Mouse (Mus musculus): ENCODE measurements around the gene Zfp820.
"Not testable (repeated sequence)": the region's sequence is repeated elsewhere in the genome, so short reads cannot be mapped to it uniquely, and the experiment has no call there.

Zfp820 gene

DNA sequence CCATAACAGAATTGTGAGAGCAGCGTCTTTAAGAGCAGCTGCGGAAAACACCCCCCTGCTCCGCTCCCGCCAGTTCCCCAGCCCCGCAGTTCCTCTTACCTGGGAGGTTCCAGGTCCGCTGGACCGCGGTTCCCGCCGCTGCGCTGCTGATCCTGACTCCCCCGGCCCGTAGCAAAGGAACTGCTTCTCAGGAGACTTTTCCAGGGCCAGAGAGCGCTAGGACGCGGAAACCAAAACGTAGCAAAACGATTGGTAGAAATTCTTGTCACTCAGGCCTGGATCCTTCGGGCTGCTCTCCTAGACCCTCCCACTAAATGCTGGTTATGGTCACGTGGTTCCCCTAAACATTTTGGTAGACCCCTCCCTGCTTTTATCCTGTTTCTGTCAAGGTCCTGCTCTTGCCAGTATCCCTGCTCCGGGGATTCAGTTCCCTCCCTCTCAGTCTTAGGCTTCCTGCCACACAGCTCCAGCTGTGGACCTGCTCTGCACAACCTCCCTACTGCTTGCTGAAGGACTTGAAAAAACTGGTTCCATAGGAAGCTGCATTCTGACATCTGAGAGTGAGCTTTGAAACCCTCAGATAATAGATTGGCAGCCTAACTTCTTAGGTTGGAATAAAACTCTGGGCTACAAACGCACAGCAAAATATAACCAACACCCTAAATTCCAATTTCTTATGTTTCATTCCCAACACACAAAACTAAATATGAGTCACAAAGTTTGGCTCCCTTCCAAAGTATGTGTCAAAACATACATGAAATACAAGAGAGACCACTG lies at the start of gene Zfp820:
Gene Zfp820, minus strand, starts transcription at position 228 of the 777 bp plus-strand sequence.
- DNase-seq (ENCODE audit: low spot score) = peak; percentile 66

DNA sequence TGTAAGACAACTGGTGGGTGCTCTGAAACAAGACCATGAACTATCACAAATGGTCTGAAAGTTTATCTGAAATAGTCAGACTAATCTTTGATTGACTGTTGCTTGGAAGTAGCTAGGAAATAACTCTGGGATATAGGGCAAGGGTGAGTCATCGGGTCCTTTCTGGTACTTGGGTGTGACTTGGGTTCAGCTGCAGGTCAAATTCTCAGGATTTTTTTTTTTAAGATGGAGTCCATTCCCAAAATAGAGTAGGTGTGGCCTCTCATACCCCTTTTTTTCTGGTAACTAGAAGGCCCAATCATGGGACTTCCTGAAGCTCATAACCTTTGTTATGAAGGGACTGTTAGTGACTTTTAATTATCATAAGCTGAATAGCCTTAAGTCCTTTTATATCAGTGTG lies 25.7 kb upstream of the Zfp820 start:
- no peak for DNase-seq (ENCODE audit: low spot score)

DNA sequence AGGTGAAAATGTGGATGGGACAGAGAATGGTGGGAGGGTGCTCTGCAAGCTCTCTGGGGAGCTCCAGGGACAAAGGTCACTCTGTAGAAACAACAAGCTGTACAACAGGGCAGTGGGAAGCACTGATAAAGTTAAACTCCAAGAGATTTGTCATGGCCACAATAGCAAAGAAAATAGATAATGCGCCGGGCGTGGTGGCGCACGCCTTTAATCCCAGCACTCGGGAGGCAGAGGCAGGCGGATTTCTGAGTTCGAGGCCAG lies 680 bp upstream of the Zfp820 start:
- not testable (repeated sequence) for DNase-seq (ENCODE audit: low spot score)

DNA sequence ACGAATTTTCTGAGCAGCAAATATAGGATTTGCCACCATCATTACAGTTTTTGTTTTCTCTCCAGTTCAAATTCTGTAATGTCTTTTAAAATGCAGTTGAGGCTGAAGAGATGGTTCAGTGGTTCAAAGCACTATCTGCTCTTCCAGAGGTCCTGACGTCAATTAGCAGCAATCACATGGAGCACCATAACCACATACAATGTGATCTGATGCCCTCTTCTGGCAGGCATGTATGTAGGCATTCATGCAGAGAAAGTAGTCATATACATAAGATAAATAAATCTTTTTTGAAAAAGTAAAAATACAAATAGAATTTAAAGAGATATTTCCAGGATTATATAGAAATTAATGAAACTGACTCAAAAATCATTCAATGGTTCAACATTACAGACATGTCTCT lies 7.1 kb downstream of the Zfp820 start:
- DNase-seq (ENCODE audit: low spot score) = no peak

DNA sequence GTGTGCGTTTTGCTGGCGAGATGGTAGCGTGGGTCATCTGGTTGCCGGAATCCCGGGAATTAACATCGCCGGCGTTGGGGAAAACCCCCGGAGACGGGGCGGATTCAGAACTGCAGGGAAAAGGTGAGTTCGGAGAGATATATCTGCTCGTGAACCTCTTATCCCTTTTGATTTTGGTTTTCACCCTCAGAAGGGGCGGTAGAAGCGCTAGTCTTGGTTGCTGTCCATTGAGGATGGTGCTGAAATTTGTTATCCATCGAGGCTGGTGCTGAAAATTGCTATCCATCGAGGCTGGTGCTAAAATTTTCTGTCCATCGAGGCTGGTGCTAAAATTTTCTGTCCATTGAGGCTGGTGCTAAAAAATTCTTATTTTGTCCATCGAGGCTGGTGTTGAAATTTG lies 44.2 kb downstream of the Zfp820 start:
- not testable (repeated sequence) for DNase-seq (ENCODE audit: low spot score)

DNA sequence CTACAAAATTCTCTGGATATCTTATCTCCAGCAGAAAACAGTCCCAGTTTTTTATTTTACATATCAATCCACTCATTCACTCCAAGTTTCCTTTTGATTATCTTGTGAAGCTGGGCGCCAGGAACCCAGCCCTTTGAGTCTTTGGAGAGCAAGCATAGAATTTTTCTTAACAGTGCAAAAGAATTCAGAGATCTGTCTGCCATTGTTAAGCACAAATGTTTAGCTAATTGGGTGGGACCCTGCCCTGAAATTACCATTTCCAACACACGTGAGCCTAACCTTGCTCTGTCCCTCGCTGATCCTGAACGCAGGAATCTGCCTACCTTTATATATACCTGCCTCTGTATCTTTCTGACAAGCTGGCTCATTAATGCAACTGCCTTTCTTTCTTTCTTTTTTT lies 53.3 kb downstream of the Zfp820 start:
- no peak for DNase-seq (ENCODE audit: low spot score)

DNA sequence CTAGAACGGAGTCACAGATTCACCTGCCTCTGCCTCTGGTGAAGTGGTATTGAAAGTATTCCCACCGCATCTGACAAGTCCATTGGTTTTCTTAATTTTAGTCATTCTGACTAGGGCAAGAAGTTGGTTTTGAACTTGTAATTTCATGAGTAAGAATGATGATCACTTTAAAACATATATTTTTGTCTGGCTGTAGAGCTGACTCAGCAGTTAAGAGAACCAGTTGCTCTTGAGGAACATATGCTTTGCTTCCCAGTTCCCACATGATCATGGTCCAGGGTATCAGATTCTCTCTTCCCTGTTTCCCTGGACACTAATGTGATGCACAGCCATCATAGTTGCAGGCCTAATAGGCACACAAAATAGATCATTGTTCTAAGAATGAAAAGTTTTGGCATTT lies 75.2 kb downstream of the Zfp820 start:
- no peak for DNase-seq (ENCODE audit: low spot score)

Data from testis, postnatal 10 days (tissue).